Mouse (Mus musculus) gastrocnemius, postnatal 36 days (tissue): Measurements from ENCODE around the gene Klf1. TPM values are rescaled to one million over a fixed set of nuclear protein-coding genes. Genes with fewer than 3 reads are reported as not detected.

ENCODE experiments used
- microRNA-seq, 2 experiments: library from miRNA; unstranded; fragments of <30 nt; microRNA quantifications; one replicate each; pipeline ENCODE4 v1.2.0; 2021
- total RNA-seq, 2 experiments: library from RNA; stranded (reverse); gene quantifications; 2 replicates each; pipeline ENCODE4 v1.2.3; 2021

Gene Klf1
- total RNA-seq, 2 experiments from 2014 or later: not detected

Small RNA genes within 50 kb of the gene (microRNA-seq; reads per million reads assigned to microRNA genes)
- gene Gm24197 (0 reads per million in 2 experiments), gene Mir7069 (0.74 to 2.1 reads per million in 2 experiments)

Other genes with a start within 250 kb of the Klf1 start
- gene Ier2, start 239.1 kb upstream of the Klf1 start, total RNA-seq: 1 to 10 TPM; 5.6 to 9.3 TPM
- 10 to 100 TPM; 39.8 to 43.3 TPM for gene Trmt1, start 215.6 kb upstream of the Klf1 start, total RNA-seq
- 10 to 100 TPM; 18.1 to 20.1 TPM for gene Nacc1, start 214.1 kb upstream of the Klf1 start, total RNA-seq
- 1 to 10 TPM in 1 of 2 experiments, under 1 TPM in 1; 0.96 to 1.4 TPM for gene Lyl1, start 200.5 kb upstream of the Klf1 start, total RNA-seq
- gene G430095P16Rik, start 178.9 kb upstream of the Klf1 start, total RNA-seq: 1 to 10 TPM in 1 of 2 experiments, not detected in 1; 1.0 TPM
- gene Nfix, start 101.6 kb upstream of the Klf1 start, total RNA-seq: 100 to 1,000 TPM; 433 to 510 TPM
- gene Dand5, start 79.1 kb upstream of the Klf1 start, total RNA-seq: 1 to 10 TPM; 8.3 to 9.9 TPM
- gene Gadd45gip1, start 70.4 kb upstream of the Klf1 start, total RNA-seq: 10 to 100 TPM; 17.7 to 23.0 TPM
- 100 to 1,000 TPM; 136 to 151 TPM for gene Rad23a, start 61.3 kb upstream of the Klf1 start, total RNA-seq
- gene Calr, start 55.0 kb upstream of the Klf1 start, total RNA-seq: 100 to 1,000 TPM; 153 to 159 TPM
- 10 to 100 TPM; 22.1 to 26.2 TPM for gene Farsa, start 44.9 kb upstream of the Klf1 start, total RNA-seq
- gene Syce2, start 29.8 kb upstream of the Klf1 start, total RNA-seq: 1 to 10 TPM in 1 of 2 experiments, under 1 TPM in 1; 0.71 to 1.4 TPM
- 10 to 100 TPM; 25.5 to 45.9 TPM for gene Gcdh, start 8.0 kb upstream of the Klf1 start, total RNA-seq
- gene Dnase2a, start 6.6 kb downstream of the Klf1 start, total RNA-seq: 1 to 10 TPM; 3.7 to 5.1 TPM
- not detected for gene Mast1, start 35.4 kb downstream of the Klf1 start, total RNA-seq
- gene Rtbdn, start 45.1 kb downstream of the Klf1 start, total RNA-seq: not detected
- gene Gm49661, start 67.5 kb downstream of the Klf1 start, total RNA-seq: not detected
- gene Prdx2, start 67.7 kb downstream of the Klf1 start, total RNA-seq: 100 to 1,000 TPM; 180 to 196 TPM
- 10 to 100 TPM; 23.3 to 23.8 TPM for gene Rnaseh2a, start 67.8 kb downstream of the Klf1 start, total RNA-seq
- 10 to 100 TPM in 1 of 2 experiments, 1 to 10 TPM in 1; 4.3 to 12.8 TPM for gene Junb, start 76.8 kb downstream of the Klf1 start, total RNA-seq
- 1 to 10 TPM; 1.4 to 1.5 TPM for gene Hook2, start 88.7 kb downstream of the Klf1 start, total RNA-seq
- not detected for gene Best2, start 112.6 kb downstream of the Klf1 start, total RNA-seq
- gene Asna1, start 123.4 kb downstream of the Klf1 start, total RNA-seq: 10 to 100 TPM; 49.7 to 50.8 TPM
- gene Trir, start 124.9 kb downstream of the Klf1 start, total RNA-seq: 10 to 100 TPM; 71.9 to 73.6 TPM
- gene Tnpo2, start 135.0 kb downstream of the Klf1 start, total RNA-seq: 10 to 100 TPM; 29.3 to 29.7 TPM
- 1 to 10 TPM; 1.4 to 2.4 TPM for gene Fbxw9, start 158.1 kb downstream of the Klf1 start, total RNA-seq
- not detected for gene Gm5741, start 166.1 kb downstream of the Klf1 start, total RNA-seq
- 10 to 100 TPM; 18.2 to 23.6 TPM for gene Dhps, start 169.8 kb downstream of the Klf1 start, total RNA-seq
- 10 to 100 TPM; 37.3 to 44.5 TPM for gene Wdr83os, start 178.8 kb downstream of the Klf1 start, total RNA-seq
- 10 to 100 TPM; 13.5 to 15.6 TPM for gene Wdr83, start 179.4 kb downstream of the Klf1 start, total RNA-seq
- 1 to 10 TPM; 9.0 TPM for gene Man2b1, start 181.3 kb downstream of the Klf1 start, total RNA-seq
- 1 to 10 TPM in 1 of 2 experiments, under 1 TPM in 1; 0.76 to 1.1 TPM for gene Zfp791, start 221.2 kb downstream of the Klf1 start, total RNA-seq
- not detected for gene Cks1brt, start 250.0 kb downstream of the Klf1 start, total RNA-seq